In genomic region chr11:99065979-99066378, GRCm38 (mm10) we compare ENCODE assay signal across 8 mouse cellular contexts. TPM values are rescaled to one million over a fixed set of nuclear protein-coding genes. Genes with fewer than 3 reads are reported as not detected.
DNase-seq lines count a peak whose midpoint lies in the region; ATAC-seq and TF ChIP-seq lines count a peak whose summit lies in the region.

No protein-coding gene starts in this region.

- H3K9me3 ChIP-seq in ES-E14 (ENCODE audit: control insufficient read depth, insufficient read depth, low read depth, low read length), result no peaks in the 10 kb centered on the region
- no peaks in the 10 kb centered on the region for H3K9me3 ChIP-seq in forebrain, embryonic 11.5 days (ENCODE audit: control insufficient read depth, low read length)
- H3K9me3 ChIP-seq in heart, embryonic 15.5 days (replicated peaks), result no peaks in the 10 kb centered on the region
- H3K9me3 ChIP-seq in liver, embryonic 15.5 days (replicated peaks), result no peaks in the 10 kb centered on the region

- ATAC-seq in forebrain, embryonic 11.5 days (replicated peaks; ENCODE audit: low FRiP score), result no peak
- ATAC-seq in heart, embryonic 15.5 days (replicated peaks; ENCODE audit: insufficient number of reproducible peaks, insufficient read depth, low FRiP score, low read depth), result peak; percentile 61; the same call in 1 of the 2 replicates
- ATAC-seq in liver, embryonic 15.5 days (ENCODE audit: insufficient read depth), result peak; percentile 20; the same call in 1 of the 2 replicates

- peaks cover 6 to 13% of the 10 kb centered on the region in 2 experiments; a peak in 2 of 4 replicates for H3K4me1 ChIP-seq in ES-E14 (ENCODE audit: control insufficient read depth in 2 of 2, insufficient read depth in 2 of 2, low read length in 2 of 2, poor library complexity in 1 of 2)
- peaks cover 2% of the 10 kb centered on the region; the same call in 1 of the 2 replicates for H3K4me1 ChIP-seq in forebrain, embryonic 11.5 days (replicated peaks; ENCODE audit: control insufficient read depth, insufficient read depth, low read length)
- peaks cover 11% of the 10 kb centered on the region for H3K4me1 ChIP-seq in heart, embryonic 15.5 days (replicated peaks)
- peaks cover 13% of the 10 kb centered on the region for H3K4me1 ChIP-seq in liver, embryonic 15.5 days (replicated peaks)

- peak; percentile 70 for DNase-seq in ES-E14 (ENCODE audit: low read depth, low spot score)
- DNase-seq in brain, embryonic 14.5 days (ENCODE audit: low read depth), result peak; percentile 93
- DNase-seq in forebrain, embryonic 11.5 days (ENCODE audit: low spot score), result peak; percentile 83
- peak; percentile 67 for DNase-seq in large intestine, adult 2 months (ENCODE audit: low read depth, low spot score)
- peak; percentile 90 for DNase-seq in retina, embryonic 14.5 days (ENCODE audit: low spot score)
- DNase-seq in thymus, postnatal 36 days, result peak; percentile 52 to 55

- H3K27me3 ChIP-seq in forebrain, embryonic 11.5 days (ENCODE audit: control insufficient read depth, insufficient read depth, low read length), result no peaks in the 10 kb centered on the region
- H3K27me3 ChIP-seq in heart, embryonic 15.5 days, result no peaks in the 10 kb centered on the region
- H3K27me3 ChIP-seq in liver, embryonic 15.5 days, result no peaks in the 10 kb centered on the region

- in situ Hi-C loops in ES-E14 (cut with MboI; ENCODE audit: low sequenced_read_pairs in 2 of 2, unreplicated experiment in 2 of 2), result no loop called here

- no peak overlapping the region for H3K9ac ChIP-seq in ES-E14 (ENCODE audit: insufficient read depth, low read depth, low read length, poor library complexity, severe bottlenecking)
- no peak overlapping the region for H3K9ac ChIP-seq in forebrain, embryonic 11.5 days (ENCODE audit: low read length)
- H3K9ac ChIP-seq in heart, embryonic 15.5 days, result no peak overlapping the region
- no peak overlapping the region for H3K9ac ChIP-seq in liver, embryonic 15.5 days

- no peak for TF ChIP-seq POLR2A in brain, embryonic 14.5 days (IDR thresholded peaks at IDR 0.05; ENCODE audit: borderline replicate concordance, extremely low read depth, insufficient read depth, insufficient read length, poor library complexity, severe bottlenecking)

- H3K4me3 ChIP-seq in ES-E14 (ENCODE audit: insufficient read depth in 1 of 2, low read depth in 1 of 2, low read length in 2 of 2, poor library complexity in 1 of 2, severe bottlenecking in 1 of 2), result no peak overlapping the region
- H3K4me3 ChIP-seq in forebrain, embryonic 11.5 days (ENCODE audit: low read depth, low read length), result no peak overlapping the region
- H3K4me3 ChIP-seq in heart, embryonic 15.5 days, result 0 out of 2 replicates have a peak overlapping the region, but pooled peaks have one; percentile 14
- H3K4me3 ChIP-seq in liver, embryonic 15.5 days (replicated peaks), result no peak overlapping the region

- no peak overlapping the region for H3K4me2 ChIP-seq in forebrain, embryonic 11.5 days (ENCODE audit: low read depth, low read length, severe bottlenecking)
- H3K4me2 ChIP-seq in heart, embryonic 15.5 days, result peak overlapping the region; percentile 41
- no peak overlapping the region for H3K4me2 ChIP-seq in liver, embryonic 15.5 days

- H3K27ac ChIP-seq in ES-E14 (ENCODE audit: insufficient read depth, low read depth, low read length, poor library complexity, severe bottlenecking), result no peak overlapping the region
- H3K27ac ChIP-seq in forebrain, embryonic 11.5 days (ENCODE audit: low read depth, low read length), result no peak overlapping the region
- H3K27ac ChIP-seq in heart, embryonic 15.5 days, result peak overlapping the region; percentile 68
- no peak overlapping the region for H3K27ac ChIP-seq in liver, embryonic 15.5 days (replicated peaks)

- 32% methylated on average over 2 of the region's 2 CpGs for WGBS in forebrain, embryonic 11.5 days
- 7% methylated on average over 2 of the region's 2 CpGs for WGBS in heart, embryonic 15.5 days
- 24% methylated on average over 2 of the region's 2 CpGs for WGBS in large intestine, adult 2 months
- 12% methylated on average over 2 of the region's 2 CpGs for WGBS in liver, embryonic 15.5 days (ENCODE audit: insufficient replicate concordance)

- no peaks in the 10 kb centered on the region for H3K36me3 ChIP-seq in ES-E14 (ENCODE audit: control insufficient read depth, insufficient read depth, low read length, poor library complexity, severe bottlenecking)
- no peaks in the 10 kb centered on the region for H3K36me3 ChIP-seq in forebrain, embryonic 11.5 days (ENCODE audit: control insufficient read depth, insufficient read depth, low read length)
- no peaks in the 10 kb centered on the region for H3K36me3 ChIP-seq in heart, embryonic 15.5 days
- H3K36me3 ChIP-seq in liver, embryonic 15.5 days (replicated peaks), result no peaks in the 10 kb centered on the region

- TF ChIP-seq CTCF in brain, embryonic 14.5 days (IDR thresholded peaks at IDR 0.05; ENCODE audit: borderline replicate concordance, extremely low read depth, insufficient read depth, insufficient read length), result peak; percentile 81

TF ChIP-seq in ES-E14, 5 proteins besides CTCF, POLR2A, EP300 and RAD21:
- TF ChIP-seq HCFC1 (IDR thresholded peaks at IDR 0.05; ENCODE audit: borderline replicate concordance, insufficient read depth, low read length) (no peak), ZC3H11A (IDR thresholded peaks at IDR 0.05; ENCODE audit: borderline replicate concordance, low read depth, low read length) (no peak), ZNF384 (IDR thresholded peaks at IDR 0.05; ENCODE audit: low read depth, low read length) (no peak), CHD2 (IDR thresholded peaks at IDR 0.05; ENCODE audit: low read depth, low read length) (no peak), MAFK (IDR thresholded peaks at IDR 0.05; ENCODE audit: insufficient read depth, low read depth, low read length) (no peak)

RNA-seq across cellular contexts. Expression of gene Tns4, which starts 23.1 kb away (rescaled TPM):
- 1.1 and 1.2 TPM in 2 replicates for total RNA-seq in ES-E14 (2012; rRNA removed)
- 0.08 and 0.16 TPM in 2 replicates for polyA plus RNA-seq in brain, embryonic 14.5 days (2012; rRNA removed)
- polyA plus RNA-seq in forebrain, embryonic 11.5 days (2014; fragmentation: Nextera tagmentation; extraction: Ambion mirVana), result 0.27 and 0.65 TPM in 2 replicates
- 0.08 and 0.27 TPM in 2 replicates for polyA plus RNA-seq in heart, embryonic 15.5 days (2015; fragmentation: Nextera tagmentation; extraction: Ambion mirVana)
- 30.1 and 51.4 TPM in 2 replicates for polyA plus RNA-seq in large intestine, adult 2 months (2012; rRNA removed)
- 0.29 and 0.46 TPM in 2 replicates for polyA plus RNA-seq in liver, embryonic 15.5 days (2015; fragmentation: Nextera tagmentation; extraction: Ambion mirVana)

RNA-seq across cellular contexts. Expression of gene Igfbp4, which starts 24.9 kb away (rescaled TPM):
- 31.5 and 38.8 TPM in 2 replicates for total RNA-seq in ES-E14 (2012; rRNA removed)
- 119 and 145 TPM in 2 replicates for polyA plus RNA-seq in brain, embryonic 14.5 days (2012; rRNA removed)
- 246 and 252 TPM in 2 replicates for polyA plus RNA-seq in forebrain, embryonic 11.5 days (2014; fragmentation: Nextera tagmentation; extraction: Ambion mirVana)
- polyA plus RNA-seq in heart, embryonic 15.5 days (2015; fragmentation: Nextera tagmentation; extraction: Ambion mirVana), result 344 and 469 TPM in 2 replicates
- 111 and 134 TPM in 2 replicates for polyA plus RNA-seq in large intestine, adult 2 months (2012; rRNA removed)
- polyA plus RNA-seq in liver, embryonic 15.5 days (2015; fragmentation: Nextera tagmentation; extraction: Ambion mirVana), result 249 and 305 TPM in 2 replicates

RNA-seq across cellular contexts. Expression of gene Top2a, which starts 42.0 kb away (rescaled TPM):
- total RNA-seq in ES-E14 (2012; rRNA removed), result 353 and 381 TPM in 2 replicates
- polyA plus RNA-seq in brain, embryonic 14.5 days (2012; rRNA removed), result 57.3 and 70.1 TPM in 2 replicates
- polyA plus RNA-seq in forebrain, embryonic 11.5 days (2014; fragmentation: Nextera tagmentation; extraction: Ambion mirVana), result 446 and 476 TPM in 2 replicates
- polyA plus RNA-seq in heart, embryonic 15.5 days (2015; fragmentation: Nextera tagmentation; extraction: Ambion mirVana), result 149 and 159 TPM in 2 replicates
- 25.6 and 27.9 TPM in 2 replicates for polyA plus RNA-seq in large intestine, adult 2 months (2012; rRNA removed)
- 182 and 184 TPM in 2 replicates for polyA plus RNA-seq in liver, embryonic 15.5 days (2015; fragmentation: Nextera tagmentation; extraction: Ambion mirVana)

Comparison
In these comparisons a context has a peak if more than half of its experiments do, and no peak if none do; other contexts are left out.
1. RNA of gene Tns4, which starts 23.1 kb away (polyA plus RNA-seq): 30.1 to 51.4 TPM in large intestine, adult 2 months; 0.27 to 0.65 TPM in forebrain, embryonic 11.5 days, 0.29 to 0.46 TPM in liver, embryonic 15.5 days, 0.08 to 0.16 TPM in brain, embryonic 14.5 days and 0.08 to 0.27 TPM in heart, embryonic 15.5 days; every median in the first group is over 10 times any median in the second.
2. Peak in every context shown above with its lines, with median percentiles within 50 percentile points of each other: DNase-seq.